Mouse (Mus musculus) ES-CJ7 (cell line): ENCODE data around the gene Fgd2.
"Not testable (repeated sequence)": the region's sequence is repeated elsewhere in the genome, so short reads cannot be mapped to it uniquely, and the experiment has no call there.

ENCODE experiments used
- DNase-seq: peaks from one replicate; pipeline ENCODE4 v3.0.0; 2011; ENCODE audit warnings: low read depth, low spot score

Gene Fgd2

DNA sequence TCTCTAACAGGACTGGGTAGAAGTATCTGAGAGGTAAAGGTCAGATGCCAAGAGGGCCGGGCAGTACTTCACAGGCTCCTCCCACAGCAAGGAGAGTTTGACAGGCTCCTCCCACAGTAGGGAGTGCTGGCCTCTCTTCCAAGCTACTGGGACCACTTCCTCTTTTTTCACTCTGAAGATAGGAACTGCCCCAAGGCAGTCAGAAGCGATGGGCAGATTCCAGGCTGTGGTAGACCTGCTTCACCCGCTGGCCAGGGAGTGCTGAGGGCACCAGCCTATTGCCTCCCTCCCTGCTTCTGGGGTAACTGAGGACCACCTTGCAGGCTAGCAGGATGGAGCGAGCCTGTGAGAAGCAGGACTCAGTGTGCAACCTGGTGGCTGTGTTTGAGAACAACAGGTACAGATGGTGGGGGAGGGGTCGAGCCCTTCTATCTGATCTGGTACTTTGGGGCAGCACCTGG, at the start of gene Fgd2:
Gene Fgd2 (plus strand): TSS at position 154 of the 461 bp plus-strand sequence.
- DNase-seq, result peak; percentile 70

DNA sequence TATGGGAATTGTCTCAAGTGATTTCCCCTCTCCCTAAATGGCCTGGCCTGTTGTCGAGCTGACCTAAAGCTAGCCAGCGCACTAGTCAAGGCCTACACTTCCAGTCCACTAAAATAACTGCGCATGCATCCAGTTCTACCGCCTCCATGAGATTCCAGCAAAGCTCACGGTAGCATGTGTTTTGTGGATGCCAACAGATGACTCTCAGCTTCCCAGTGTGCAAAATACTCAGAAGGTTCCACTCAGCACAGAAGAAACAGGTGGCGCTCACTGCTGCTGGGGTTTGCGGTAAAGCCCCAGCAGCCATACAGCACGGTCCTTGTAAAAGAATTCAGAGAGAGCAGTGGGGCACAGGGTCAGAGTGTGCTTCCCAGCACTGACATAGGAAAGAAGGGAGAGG, 49.1 kb upstream of the Fgd2 start:
- no peak for DNase-seq

DNA sequence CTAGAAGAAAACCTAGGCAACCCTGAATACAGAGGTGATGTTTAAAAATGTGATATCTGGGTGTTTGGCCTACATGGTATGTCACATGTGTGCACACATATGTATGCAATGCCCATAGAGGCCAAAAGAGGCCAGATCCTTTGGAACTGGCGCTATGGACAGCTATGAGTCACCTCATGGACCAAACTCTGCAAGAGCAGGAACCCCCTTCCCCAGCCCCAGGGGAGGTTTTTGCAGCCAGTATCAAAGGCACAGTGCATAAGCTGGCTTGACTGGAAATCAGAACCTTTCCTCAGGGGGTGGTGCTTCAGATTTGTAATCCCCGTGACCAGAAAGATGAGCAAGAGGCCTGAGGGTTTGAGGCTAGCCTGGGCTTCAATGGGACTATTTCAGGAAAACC, 48.6 kb upstream of the Fgd2 start:
- no peak for DNase-seq

DNA sequence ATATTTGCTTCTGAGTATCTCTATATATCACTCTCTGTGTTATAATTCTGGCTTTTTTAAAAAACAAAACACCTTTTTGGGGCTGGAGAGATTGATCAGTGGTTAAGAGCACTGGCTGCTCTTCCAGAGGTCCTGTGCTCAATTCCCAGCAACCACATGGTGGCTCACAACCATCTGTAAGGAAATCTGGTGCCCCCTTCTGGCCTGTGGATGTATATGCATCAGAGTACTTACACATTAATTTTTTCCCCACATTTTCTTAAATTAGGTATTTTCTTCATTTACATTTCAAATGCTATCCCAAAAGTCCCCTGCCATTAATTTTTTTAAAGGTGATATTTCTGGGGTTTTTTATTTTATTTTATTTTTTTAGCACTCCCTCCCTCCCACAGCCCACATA, 47.4 kb upstream of the Fgd2 start:
- DNase-seq, result peak; percentile 78

DNA sequence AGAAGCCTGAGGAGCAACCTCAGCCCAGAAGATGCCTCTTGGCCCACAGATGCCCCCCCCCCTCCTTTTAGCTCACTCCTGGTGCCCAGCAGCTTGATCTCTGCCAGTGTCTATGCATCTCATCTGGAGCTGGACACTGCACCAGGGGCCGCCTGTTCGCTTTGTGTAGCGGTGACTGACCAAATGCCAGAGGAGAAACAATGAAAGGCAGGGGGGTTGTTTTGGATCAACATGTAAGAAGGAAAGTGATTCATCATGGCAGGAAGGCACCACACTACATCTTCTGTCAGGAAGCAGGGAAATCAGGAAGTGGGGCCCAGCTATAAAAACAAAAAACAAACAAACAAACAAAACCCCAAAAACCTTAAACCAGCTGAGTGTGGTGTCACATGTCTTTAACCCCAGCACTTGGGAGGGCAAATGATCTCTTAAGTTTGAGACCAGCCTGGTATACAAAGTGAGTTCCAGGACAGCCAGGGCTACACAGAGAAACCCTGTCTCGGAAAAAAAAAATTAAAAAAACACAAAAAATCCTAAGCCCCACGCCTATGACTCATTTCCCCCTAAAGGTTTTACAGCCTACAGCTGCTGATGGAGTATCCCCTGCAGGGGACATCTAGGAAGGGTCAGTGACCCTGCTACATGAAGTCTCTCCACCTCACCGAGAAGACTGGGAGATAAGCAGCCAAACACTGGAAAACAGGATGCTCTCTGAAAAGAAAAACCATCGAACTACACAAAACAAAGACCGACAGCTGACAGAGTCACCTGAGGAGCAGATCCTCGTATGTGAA, 44.8 kb upstream of the Fgd2 start:
- DNase-seq, result no peak

DNA sequence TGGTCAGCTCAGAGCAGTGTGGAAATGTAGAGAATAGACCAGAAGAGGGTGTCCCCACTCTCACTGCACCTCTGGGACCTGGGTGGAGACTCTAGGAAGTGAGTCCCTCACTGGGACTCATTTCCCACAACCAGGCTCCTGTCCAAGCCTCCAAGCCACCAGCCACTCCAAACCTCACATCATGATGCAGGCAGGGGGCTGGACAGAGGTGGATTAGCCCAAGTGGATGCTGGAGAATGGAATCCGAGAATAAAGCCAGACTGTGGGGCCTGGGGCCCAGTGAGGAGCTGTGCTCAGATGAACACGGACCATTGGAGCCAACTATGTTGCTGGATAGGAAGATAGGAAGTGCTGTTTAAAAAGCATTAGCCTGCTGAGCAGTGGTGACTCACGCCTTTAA, 43.8 kb upstream of the Fgd2 start:
- DNase-seq, result no peak

DNA sequence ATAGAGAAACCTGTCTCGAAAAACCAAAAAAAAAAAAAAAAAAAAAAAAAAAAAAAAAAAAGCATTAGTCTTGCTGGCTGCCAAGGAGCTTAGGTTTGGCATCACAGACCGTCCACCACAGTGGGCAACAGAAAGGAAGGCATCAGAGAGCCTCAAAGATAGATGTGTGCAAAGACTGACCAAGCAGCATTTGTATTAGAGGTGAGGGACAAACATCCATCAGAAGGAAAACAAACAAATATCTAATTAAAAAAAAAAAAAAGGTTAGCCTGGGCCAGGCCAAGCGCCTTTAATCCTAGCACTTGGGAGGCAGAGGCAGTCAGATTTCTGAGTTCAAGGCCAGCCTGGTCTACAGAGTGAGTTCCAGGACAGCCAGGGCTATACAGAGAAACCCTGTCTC, 43.3 kb upstream of the Fgd2 start, which contains the start of gene Pi16:
Gene Pi16 (plus strand): TSS at position 301 of the 400 bp plus-strand sequence.
- not testable (repeated sequence) for DNase-seq

DNA sequence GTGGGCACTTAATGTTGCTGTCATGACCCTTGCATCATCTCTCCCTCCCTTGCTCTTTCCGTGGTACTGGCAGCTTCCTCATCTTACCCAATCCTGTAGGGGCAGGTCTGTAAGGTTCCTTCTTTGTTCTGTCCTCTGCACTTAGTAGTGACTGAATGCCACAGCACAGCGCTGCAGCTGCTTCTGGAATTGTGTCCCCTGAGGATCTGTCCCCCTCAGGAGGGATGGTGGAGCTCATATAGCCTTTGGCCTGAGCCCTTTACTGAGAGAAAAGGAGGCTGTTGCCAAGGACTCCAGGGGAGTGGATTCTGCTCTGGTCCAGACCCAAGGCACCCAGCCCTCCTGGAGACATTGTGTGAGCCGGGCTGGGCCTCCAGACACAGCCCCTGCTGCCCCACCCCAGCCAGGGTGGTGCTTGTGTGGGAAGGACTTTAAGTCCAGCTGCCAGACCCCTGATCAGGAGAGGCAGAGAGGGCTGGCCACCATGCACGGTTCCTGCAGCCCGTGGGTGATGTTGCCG, 41.9 kb upstream of the Fgd2 start:
- no peak for DNase-seq

DNA sequence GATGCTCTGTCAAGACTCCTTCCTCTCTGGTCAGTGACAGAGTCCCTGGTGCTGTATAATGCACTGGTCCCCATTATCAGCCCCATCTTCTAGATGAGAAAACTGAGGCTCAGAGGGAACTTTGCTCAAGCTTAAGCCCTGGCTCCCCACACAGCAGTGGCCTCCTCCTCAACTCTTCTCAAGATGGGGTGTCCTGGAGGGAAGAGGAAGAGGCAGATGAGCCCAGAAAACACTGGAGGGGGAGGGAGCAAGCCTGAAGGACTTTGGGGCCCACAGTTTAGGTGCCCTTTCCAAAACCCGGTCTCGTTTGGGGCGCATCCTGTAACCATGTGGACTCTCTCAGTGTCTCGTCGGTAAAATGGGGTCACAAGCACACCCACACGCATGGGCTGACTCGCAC, 41.2 kb upstream of the Fgd2 start:
- DNase-seq, result no peak

DNA sequence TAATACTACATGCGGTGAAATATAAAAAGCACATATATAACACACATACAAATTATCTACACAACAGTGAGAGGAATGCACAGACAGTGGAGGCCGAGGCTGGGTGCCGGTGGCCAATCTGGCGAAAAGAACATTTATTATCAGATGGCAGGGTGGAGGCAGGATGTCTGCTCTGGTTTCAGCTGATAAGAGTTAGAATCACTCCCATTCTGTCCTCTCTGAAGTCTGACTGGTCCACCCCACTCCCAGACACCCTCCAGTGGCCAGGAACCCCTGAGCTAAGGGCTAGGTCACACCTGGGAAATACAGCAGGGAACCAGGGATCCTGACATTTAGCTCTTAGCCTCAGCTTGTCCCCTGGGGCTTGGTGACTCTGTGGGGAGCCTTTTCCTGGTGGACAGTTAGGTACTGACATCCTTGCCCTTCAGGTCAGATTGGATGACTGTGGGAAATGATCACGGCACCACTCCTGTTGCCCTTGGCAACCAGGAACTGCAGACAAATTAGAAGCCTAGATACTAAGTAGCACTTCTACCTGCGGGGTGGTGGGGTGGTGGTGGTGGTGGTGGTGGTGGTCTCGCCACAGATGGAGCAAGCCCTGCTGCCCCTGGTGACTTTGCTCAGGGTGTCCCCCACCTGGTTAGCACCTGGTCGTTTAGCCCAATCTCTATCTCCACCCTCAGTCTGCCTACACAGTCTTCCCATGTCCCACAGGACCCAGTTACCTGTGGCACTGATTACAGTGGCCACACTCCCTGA, 40.7 kb upstream of the Fgd2 start:
- DNase-seq, result no peak

DNA sequence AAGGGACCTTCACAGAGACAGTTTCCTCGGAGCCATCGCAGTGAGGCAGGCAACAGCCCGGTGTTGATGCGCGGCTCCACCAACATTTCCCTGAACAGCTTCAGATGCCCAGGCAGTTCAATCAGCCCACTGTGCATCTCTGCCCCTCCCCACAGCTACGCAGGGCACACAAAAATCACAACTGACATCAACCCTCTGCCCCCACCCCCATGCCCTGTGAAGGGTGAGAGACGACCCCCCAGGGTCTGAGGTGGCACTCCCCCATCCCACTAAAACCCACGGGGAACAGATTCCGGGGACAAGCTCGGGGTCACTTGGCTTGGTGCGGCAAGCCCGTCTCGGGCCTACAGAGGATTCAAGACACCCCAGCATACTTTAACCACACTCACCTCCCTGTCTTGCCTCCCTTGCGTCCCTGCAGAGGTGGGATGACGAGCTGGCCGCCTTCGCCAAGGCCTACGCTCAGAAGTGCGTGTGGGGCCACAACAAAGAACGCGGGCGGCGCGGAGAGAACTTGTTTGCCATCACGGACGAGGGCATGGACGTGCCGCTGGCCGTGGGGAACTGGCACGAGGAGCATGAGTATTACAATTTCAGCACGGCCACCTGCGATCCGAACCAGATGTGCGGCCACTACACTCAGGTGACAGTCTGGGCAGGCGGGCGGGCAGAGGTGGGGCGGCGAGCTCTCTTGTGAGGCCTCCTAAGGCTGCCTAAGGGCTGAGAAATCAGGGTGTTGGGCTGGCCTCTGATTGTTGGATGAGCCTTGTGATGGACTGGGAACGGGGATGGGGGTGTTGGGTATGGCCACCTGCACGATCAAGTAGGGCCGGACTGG, 38.7 kb upstream of the Fgd2 start:
- DNase-seq, result no peak

DNA sequence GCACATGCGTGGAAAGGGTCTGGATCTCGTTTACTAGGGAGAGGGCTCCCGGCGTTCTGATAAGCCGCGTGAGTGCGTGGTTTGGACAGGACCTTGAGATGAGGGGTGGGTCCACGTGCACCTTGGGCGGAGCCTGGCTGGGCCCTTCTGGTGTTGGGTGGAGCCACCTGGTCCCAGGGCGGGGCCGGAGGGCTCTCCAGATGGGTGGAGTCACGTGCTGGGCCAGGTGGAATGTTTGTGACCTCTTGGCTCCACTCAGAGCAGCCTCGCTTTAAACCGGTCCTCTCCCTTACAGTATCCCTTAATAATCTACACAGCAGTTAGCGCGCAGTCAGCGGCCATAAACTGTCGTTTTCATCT, 38.1 kb upstream of the Fgd2 start:
- DNase-seq, result peak; percentile 84

DNA sequence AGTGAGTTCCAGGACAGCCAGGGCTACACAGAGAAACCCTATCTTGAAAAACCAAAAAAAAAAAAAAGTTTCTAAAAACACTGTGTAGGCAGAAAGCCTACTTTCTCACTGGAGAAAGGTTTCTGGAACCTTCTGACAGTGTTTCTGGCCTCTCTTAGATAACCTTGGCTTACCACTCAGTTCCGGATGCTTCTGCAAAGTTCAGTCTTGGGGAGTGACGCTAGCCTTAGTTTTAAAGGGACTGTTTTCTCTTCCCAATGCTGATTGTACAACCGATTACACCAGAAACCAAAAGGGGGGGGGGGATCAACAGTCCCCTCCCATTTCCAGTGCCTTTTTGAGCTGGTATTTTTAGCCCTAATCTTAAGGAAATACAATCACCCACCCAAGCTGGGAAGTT, 37.1 kb upstream of the Fgd2 start:
- no peak for DNase-seq

DNA sequence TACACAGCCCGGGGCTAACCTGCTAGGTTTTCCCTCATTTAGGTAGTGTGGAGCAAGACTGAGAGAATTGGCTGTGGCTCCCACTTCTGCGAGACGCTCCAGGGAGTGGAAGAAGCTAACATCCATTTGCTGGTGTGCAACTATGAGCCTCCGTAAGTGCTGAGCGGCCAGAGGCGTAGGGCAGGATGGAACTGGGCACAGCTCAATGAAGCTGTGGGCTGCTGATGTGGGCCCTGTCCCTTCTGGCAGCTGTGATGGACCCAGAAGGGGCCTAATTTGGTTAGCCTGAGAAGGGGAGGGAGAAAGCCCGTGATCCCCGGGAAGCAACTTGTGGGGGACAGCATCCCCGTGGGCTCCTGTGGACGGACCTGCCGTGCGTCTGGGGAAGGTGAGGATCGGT, 34.9 kb upstream of the Fgd2 start:
- DNase-seq, result no peak

DNA sequence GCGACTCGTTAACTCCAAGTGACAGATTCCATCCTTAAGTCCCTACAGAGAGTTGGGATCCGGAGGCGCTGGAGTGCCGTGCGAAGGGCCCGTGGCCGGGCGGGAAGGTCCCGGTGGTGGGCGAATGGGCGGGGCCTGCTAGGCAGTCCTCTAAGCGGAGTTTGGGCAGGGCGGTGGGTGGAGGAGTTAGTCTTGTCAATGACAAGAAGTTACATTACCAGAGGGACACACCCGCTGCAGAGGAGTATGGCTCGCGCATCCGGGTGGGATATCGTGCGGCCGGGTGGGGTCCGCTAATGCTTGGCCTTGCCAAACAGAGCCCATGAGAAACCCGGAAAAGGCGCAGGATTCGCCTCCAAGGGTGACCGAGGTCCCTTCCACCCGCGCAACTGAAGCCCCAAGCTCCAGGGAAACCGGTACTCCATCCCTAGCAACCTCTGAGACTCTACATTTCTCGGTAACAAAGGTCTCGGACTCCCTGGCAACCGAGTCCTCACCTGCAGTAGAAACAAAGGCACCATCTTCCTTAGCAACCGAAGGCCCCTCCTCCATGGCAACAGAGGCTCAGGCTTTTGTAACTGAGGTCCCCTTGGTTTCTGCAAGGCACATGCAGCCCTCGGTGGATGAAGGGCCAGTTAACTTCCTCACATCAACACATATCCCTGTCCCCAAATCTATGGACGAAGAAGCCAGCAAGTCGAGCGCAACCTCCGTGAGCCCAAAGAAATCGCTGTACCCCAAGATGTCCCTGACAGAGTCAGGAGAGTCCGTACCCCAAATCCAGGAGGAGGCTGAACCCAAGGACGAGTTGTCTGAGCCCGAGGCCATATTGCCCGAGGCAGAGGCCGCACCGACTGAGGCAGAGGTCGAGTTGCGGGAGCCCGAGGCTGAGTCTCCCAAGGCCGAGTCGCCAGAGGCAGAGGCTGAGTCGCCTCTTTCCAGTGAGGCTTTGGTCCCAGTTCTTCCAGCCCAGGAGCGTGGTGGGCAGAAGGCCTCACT, 33.9 kb upstream of the Fgd2 start:
- DNase-seq, result peak; percentile 82

DNA sequence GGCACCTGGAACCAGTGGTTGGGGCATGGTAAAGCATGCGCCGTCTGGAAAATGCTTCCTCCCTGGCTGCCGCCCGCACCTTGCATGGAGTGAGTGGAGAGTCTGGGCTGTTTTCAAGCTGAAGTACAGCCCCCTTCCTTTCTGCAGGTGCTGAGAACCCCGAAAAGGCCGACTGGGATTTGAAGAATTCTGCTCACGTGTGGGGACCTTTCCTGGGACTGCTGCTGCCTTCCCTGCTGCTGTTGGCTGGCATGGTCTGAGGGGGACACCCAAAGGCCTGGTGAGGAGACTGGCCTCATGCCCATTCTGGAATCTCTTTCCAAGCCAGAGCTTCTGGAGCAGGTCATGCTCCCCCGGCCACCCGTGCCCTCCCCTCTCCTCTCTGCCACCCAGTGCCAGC, 33.0 kb upstream of the Fgd2 start:
- DNase-seq, result no peak

DNA sequence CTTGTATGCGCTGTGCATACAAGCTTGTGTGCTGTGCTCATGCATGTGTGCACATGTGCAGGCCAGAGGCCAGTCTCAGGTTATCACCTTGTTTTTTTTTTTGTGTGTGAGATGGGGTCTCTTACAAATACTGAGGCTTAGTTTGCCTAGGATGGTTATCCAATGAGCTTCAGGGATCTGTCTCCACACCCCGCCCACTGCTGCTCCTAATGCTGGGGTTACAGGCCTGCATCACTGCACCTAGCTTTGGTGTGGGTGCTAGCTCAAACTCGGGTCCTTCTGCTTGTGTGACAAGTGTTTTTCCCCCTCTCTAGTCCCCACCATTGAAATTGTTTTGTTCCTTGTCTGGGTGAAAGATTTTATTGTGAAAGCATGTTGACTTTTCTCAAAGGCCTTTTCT, 30.5 kb upstream of the Fgd2 start:
- no peak for DNase-seq

DNA sequence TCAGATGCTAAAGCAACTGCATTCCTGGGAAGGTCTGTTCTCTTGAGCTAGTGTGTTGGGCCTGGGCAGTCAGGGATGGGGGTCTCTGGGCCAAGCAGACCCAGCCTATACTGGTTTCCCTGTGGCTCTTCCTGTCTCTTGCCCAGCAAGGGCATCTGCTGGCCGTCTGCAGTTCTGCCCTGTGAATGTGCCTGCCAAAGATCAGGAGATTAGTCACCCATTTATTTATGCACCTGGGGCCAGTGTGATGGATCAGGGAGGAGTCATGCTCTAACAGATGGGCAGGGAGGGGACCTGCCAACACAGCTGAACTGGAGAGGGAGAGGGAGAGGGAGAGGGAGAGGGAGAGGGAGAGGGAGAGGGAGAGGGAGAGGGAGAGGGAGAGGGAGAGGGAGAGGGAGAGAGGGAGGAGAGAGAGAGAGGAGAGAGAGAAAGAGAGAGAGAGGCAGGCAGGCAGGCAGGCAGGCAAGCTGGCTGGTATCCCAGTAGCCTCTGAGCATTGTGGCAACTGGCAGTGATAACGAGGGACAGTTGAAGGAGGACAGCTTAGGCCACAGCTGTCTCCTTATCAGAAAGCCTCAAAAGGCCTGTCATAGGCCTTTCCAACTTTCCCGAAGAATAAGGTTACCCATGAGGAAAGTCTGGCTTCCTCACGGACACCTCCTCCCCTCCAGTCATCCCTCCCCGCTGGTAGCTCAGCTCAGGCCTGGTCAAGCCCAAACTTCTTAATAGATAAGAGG, 29.9 kb upstream of the Fgd2 start:
- no peak for DNase-seq

DNA sequence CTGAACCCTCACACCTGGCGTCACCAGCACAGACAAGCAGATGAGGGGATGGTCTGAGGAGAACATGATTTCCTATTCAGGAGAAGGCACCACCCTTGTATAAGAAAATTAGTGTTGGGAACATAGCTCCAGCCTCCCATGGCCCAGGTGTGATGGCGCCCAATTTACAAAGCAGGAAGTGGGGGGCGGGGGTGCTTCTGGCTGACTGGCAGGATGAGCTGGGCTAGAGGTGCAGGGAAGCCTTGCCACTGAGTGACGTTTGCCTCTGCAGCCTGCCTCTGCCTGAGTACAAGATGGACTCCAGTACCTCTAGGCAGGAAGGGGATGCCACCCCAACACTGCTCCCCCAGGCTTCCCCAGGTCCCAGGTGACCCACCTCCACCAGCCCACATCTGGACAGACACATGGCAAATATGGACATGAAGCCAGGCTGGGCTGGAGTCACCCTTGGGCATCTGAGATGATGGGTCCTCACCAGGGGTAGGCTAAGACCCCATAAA, 28.5 kb upstream of the Fgd2 start:
- DNase-seq, result no peak
